Mouse (Mus musculus): ENCODE measurements around the gene Sh3pxd2a. TPM values are rescaled to one million over a fixed set of nuclear protein-coding genes. Genes with fewer than 3 reads are reported as not detected.

Sh3pxd2a gene
- polyA plus RNA-seq, 1 experiment = 12.1 TPM

GRCm38 (mm10) chr19:47432339-47432738 is 31.9 kb downstream of the Sh3pxd2a start:
- H3K4me1 ChIP-seq (ENCODE audit: control insufficient read depth, insufficient read depth, insufficient read length) = peaks cover 4% of the 10 kb centered on the region; the same call in 1 of the 2 replicates
- H3K36me3 ChIP-seq (ENCODE audit: control insufficient read depth, insufficient read depth, low read length) = no peaks in the 10 kb centered on the region
- H3K4me3 ChIP-seq (ENCODE audit: extremely low read depth, insufficient read depth, insufficient read length) = no peak overlapping the region
- 6% methylated on average over 10 of the region's 10 CpGs for WGBS
- TF ChIP-seq CTCF (IDR thresholded peaks at IDR 0.05; ENCODE audit: extremely low read depth, insufficient read depth, insufficient read length, insufficient replicate concordance) (no peak), POLR2A (IDR thresholded peaks at IDR 0.05; ENCODE audit: low read depth, low read length) (no peak)
- H3K27ac ChIP-seq (ENCODE audit: insufficient read depth, low read length) = peak overlapping the region; percentile 78
- peak; percentile 75 to 79 for DNase-seq (ENCODE audit: low read depth in 1 of 2, low spot score in 2 of 2)
- H3K27me3 ChIP-seq (ENCODE audit: control insufficient read depth, insufficient read depth, low read length) = no peaks in the 10 kb centered on the region

- no peaks in the 10 kb centered on the region for H3K27me3 ChIP-seq (ENCODE audit: control insufficient read depth, insufficient read depth, low read length)
- H3K36me3 ChIP-seq (ENCODE audit: control insufficient read depth, insufficient read depth, low read length) = no peaks in the 10 kb centered on the region
- TF ChIP-seq POLR2A (IDR thresholded peaks at IDR 0.05; ENCODE audit: low read depth, low read length) (no peak), CTCF (IDR thresholded peaks at IDR 0.05; ENCODE audit: extremely low read depth, insufficient read depth, insufficient read length, insufficient replicate concordance) (no peak)
- peaks cover 4% of the 10 kb centered on the region; the same call in 1 of the 2 replicates for H3K4me1 ChIP-seq (ENCODE audit: control insufficient read depth, insufficient read depth, insufficient read length)
- no peak overlapping the region for H3K4me3 ChIP-seq (ENCODE audit: extremely low read depth, insufficient read depth, insufficient read length)
- no peak for DNase-seq (ENCODE audit: low read depth in 1 of 2, low spot score in 2 of 2)
- H3K27ac ChIP-seq (ENCODE audit: insufficient read depth, low read length) = peak overlapping the region; percentile 78
- WGBS = 82% methylated on average over 11 of the region's 11 CpGs
Observed at GRCm38 (mm10) chr19:47431189-47431931, 32.8 kb downstream of the Sh3pxd2a start.

- no peak for DNase-seq (ENCODE audit: low read depth in 1 of 2, low spot score in 2 of 2)
- no peak overlapping the region for H3K27ac ChIP-seq (ENCODE audit: insufficient read depth, low read length)
- H3K27me3 ChIP-seq (ENCODE audit: control insufficient read depth, insufficient read depth, low read length) = no peaks in the 10 kb centered on the region
- H3K4me3 ChIP-seq (ENCODE audit: extremely low read depth, insufficient read depth, insufficient read length) = no peak overlapping the region
- H3K4me1 ChIP-seq (ENCODE audit: control insufficient read depth, insufficient read depth, insufficient read length) = peaks cover 4% of the 10 kb centered on the region; the same call in 1 of the 2 replicates
- 87% methylated on average over 2 of the region's 2 CpGs for WGBS
- TF ChIP-seq POLR2A (IDR thresholded peaks at IDR 0.05; ENCODE audit: low read depth, low read length) (no peak), CTCF (IDR thresholded peaks at IDR 0.05; ENCODE audit: extremely low read depth, insufficient read depth, insufficient read length, insufficient replicate concordance) (no peak)
- H3K36me3 ChIP-seq (ENCODE audit: control insufficient read depth, insufficient read depth, low read length) = no peaks in the 10 kb centered on the region
Observed at GRCm38 (mm10) chr19:47430160-47430559, 34.0 kb downstream of the Sh3pxd2a start.

GRCm38 (mm10) chr19:47429245-47429644 is 35.0 kb downstream of the Sh3pxd2a start:
- Histone ChIP-seq H3K4me3 (ENCODE audit: extremely low read depth, insufficient read depth, insufficient read length) (no peak overlapping the region), H3K4me1 (ENCODE audit: control insufficient read depth, insufficient read depth, insufficient read length) (peaks cover 4% of the 10 kb centered on the region; the same call in 1 of the 2 replicates), H3K27me3 (ENCODE audit: control insufficient read depth, insufficient read depth, low read length) (no peaks in the 10 kb centered on the region), H3K27ac (ENCODE audit: insufficient read depth, low read length) (no peak overlapping the region), H3K36me3 (ENCODE audit: control insufficient read depth, insufficient read depth, low read length) (peaks cover under 1% of the 10 kb centered on the region; the same call in 1 of the 2 replicates)
- WGBS = 82% methylated on average over 3 of the region's 3 CpGs
- DNase-seq (ENCODE audit: low read depth in 1 of 2, low spot score in 2 of 2) = no peak
- TF ChIP-seq CTCF (IDR thresholded peaks at IDR 0.05; ENCODE audit: extremely low read depth, insufficient read depth, insufficient read length, insufficient replicate concordance) (no peak), POLR2A (IDR thresholded peaks at IDR 0.05; ENCODE audit: low read depth, low read length) (no peak)

- no peak for TF ChIP-seq CTCF (IDR thresholded peaks at IDR 0.05; ENCODE audit: extremely low read depth, insufficient read depth, insufficient read length, insufficient replicate concordance)
- no peak for TF ChIP-seq POLR2A (IDR thresholded peaks at IDR 0.05; ENCODE audit: low read depth, low read length)
- no peaks in the 10 kb centered on the region for H3K27me3 ChIP-seq (ENCODE audit: control insufficient read depth, insufficient read depth, low read length)
- no peak overlapping the region for H3K4me3 ChIP-seq (ENCODE audit: extremely low read depth, insufficient read depth, insufficient read length)
- H3K36me3 ChIP-seq (ENCODE audit: control insufficient read depth, insufficient read depth, low read length) = peaks cover 2% of the 10 kb centered on the region; the same call in 1 of the 2 replicates
- H3K4me1 ChIP-seq (ENCODE audit: control insufficient read depth, insufficient read depth, insufficient read length) = peaks cover 4% of the 10 kb centered on the region; the same call in 1 of the 2 replicates
- H3K27ac ChIP-seq (ENCODE audit: insufficient read depth, low read length) = no peak overlapping the region
- 82% methylated on average over 7 of the region's 7 CpGs for WGBS
- DNase-seq (ENCODE audit: low read depth in 1 of 2, low spot score in 2 of 2) = no peak
Observed at GRCm38 (mm10) chr19:47428794-47429193, 35.4 kb downstream of the Sh3pxd2a start.

GRCm38 (mm10) chr19:47427841-47428789 is 36.1 kb downstream of the Sh3pxd2a start:
- H3K4me3 ChIP-seq (ENCODE audit: extremely low read depth, insufficient read depth, insufficient read length) = no peak overlapping the region
- H3K27ac ChIP-seq (ENCODE audit: insufficient read depth, low read length) = no peak overlapping the region
- no peaks in the 10 kb centered on the region for H3K27me3 ChIP-seq (ENCODE audit: control insufficient read depth, insufficient read depth, low read length)
- DNase-seq (ENCODE audit: low read depth in 1 of 2, low spot score in 2 of 2) = no peak
- H3K36me3 ChIP-seq (ENCODE audit: control insufficient read depth, insufficient read depth, low read length) = peaks cover 2% of the 10 kb centered on the region; the same call in 1 of the 2 replicates
- WGBS = 81% methylated on average over 13 of the region's 13 CpGs
- peaks cover 4% of the 10 kb centered on the region; the same call in 1 of the 2 replicates for H3K4me1 ChIP-seq (ENCODE audit: control insufficient read depth, insufficient read depth, insufficient read length)
- TF ChIP-seq CTCF (IDR thresholded peaks at IDR 0.05; ENCODE audit: extremely low read depth, insufficient read depth, insufficient read length, insufficient replicate concordance) = no peak
